Mouse (Mus musculus): ENCODE measurements around the gene Olfr1160.
"Not testable (repeated sequence)": the region's sequence is repeated elsewhere in the genome, so short reads cannot be mapped to it uniquely, and the experiment has no call there.

Olfr1160 gene

GRCm38 (mm10) chr2:88007515-88008318 is at the start of gene Olfr1160:
TSS of gene Olfr1160 (minus strand) at chr2:88008268.
- DNase-seq (ENCODE audit: low spot score in 2 of 2): no peak

GRCm38 (mm10) chr2:88051029-88051428 is 43.0 kb upstream of the Olfr1160 start, which contains the start of gene Olfr1162:
TSS of gene Olfr1162 (minus strand) at chr2:88051129.
- no peak for DNase-seq (ENCODE audit: low spot score in 2 of 2)

- DNase-seq (ENCODE audit: low spot score in 2 of 2): no peak
Measured at GRCm38 (mm10) chr2:88037599-88037998, 29.5 kb upstream of the Olfr1160 start, which contains the start of gene Olfr73. TSS of gene Olfr73 (minus strand) at chr2:88037699.

GRCm38 (mm10) chr2:88022474-88022873 is 14.4 kb upstream of the Olfr1160 start, which contains the start of gene Olfr1161:
TSS of gene Olfr1161 (plus strand) at chr2:88022774.
- DNase-seq (ENCODE audit: low spot score in 2 of 2): not testable (repeated sequence)

GRCm38 (mm10) chr2:87989813-87990212 is 18.3 kb downstream of the Olfr1160 start, which contains the start of gene Olfr1158:
TSS of gene Olfr1158 (plus strand) at chr2:87990113.
- no peak for DNase-seq (ENCODE audit: low spot score in 2 of 2)

- DNase-seq (ENCODE audit: low spot score in 2 of 2): no peak
Measured at GRCm38 (mm10) chr2:87974563-87974962, 33.5 kb downstream of the Olfr1160 start, which contains the start of gene Olfr74. TSS of gene Olfr74 (minus strand) at chr2:87974663.

GRCm38 (mm10) chr2:87968199-87968598 is 39.9 kb downstream of the Olfr1160 start, which contains the start of gene Olfr1157:
TSS of gene Olfr1157 (minus strand) at chr2:87968299.
- no peak for DNase-seq (ENCODE audit: low spot score in 2 of 2)

GRCm38 (mm10) chr2:87953000-87953399 is 55.1 kb downstream of the Olfr1160 start, which contains the start of gene Olfr1156:
TSS of gene Olfr1156 (minus strand) at chr2:87953100.
- no peak for DNase-seq (ENCODE audit: low spot score in 2 of 2)
